Mouse (Mus musculus) urinary bladder, postnatal 10 days (tissue): ENCODE data around the gene Nlgn2.

Source experiments
- DNase-seq: peaks from one replicate; pipeline ENCODE4 v3.0.0; 2022; ENCODE audit warnings: low spot score

The Nlgn2 gene

DNA sequence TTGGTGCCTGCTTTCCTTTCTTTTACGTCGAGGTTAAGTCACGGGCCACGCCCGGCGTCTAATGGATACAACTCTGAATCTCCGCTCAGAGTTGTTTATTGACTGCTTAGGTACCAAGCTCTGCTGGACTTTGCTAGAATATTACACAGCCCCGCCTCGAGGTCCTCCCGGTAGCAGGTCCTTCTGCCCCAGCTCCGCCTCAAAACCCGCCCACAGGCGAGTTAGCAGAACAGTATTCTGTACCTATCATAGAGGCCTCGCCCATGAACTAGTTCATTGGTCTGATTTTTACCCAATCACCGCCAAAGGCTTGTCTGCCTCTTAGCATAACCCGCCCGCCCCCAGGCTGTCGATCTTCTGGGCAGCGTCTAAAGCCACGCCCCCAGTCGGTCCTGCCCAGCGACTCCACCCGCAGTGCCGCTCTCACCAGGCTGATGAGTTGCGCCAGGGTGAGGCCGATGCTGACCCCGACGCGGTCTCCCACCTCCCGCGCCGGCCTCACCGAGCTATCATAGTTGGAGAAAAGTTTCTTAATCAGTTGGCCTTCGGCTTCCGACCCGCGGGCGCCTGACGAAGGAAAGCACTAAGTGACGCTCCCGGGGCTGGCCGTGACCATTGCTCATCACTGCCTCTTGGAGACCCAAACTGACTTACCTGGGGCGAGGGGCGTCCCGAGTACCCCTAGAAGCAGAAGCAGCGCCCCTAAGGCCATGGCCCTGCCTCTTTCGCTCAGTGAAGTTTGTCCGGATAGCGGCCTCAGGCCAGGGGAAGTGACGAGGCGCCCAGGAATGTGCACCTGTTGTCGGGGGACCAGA is 42.2 kb downstream of the Nlgn2 start, which contains the start of gene Chrnb1:
Gene Chrnb1 (minus strand): TSS at position 776 of the 815 bp plus-strand sequence.
- peak; percentile 78 for DNase-seq

DNA sequence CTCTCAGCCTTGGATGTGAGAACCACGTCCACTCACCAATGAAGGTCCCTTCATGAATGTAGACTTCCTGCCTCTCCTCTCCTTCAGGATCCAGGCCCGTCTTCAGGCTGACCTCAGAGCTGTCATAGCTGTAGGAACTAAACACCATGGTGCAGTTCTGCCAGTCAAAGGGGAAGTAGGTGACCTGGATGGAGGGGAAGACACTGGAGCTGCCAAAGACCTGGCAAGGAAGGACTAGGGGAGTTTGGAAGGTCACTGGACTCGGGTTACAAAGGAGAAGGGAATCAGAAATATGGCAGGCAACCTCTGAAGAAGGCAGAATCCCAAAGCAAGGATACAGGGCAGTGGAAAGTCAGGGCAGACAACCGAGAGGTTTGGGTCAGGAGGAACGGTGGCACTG is 44.2 kb downstream of the Nlgn2 start:
- no peak for DNase-seq

DNA sequence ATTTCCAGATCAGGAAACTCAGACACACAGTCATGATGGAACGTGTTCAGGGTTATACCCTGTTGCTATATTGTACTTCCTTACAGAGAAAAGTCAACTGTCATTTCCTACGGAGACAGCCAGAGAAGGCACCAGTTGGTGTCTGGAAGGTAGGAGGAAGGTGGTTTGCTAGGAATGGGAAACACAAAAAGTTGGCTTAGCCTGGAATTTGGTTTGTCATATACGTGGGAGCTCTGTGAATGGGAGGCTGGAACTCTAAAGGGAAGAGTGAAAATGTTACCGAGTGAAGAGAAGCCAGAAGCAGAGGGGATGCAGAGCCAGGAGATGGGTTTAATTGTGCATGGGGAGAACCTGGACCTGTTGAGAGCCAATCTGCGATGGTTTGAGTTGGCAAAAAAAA is 46.2 kb downstream of the Nlgn2 start:
- no peak for DNase-seq

DNA sequence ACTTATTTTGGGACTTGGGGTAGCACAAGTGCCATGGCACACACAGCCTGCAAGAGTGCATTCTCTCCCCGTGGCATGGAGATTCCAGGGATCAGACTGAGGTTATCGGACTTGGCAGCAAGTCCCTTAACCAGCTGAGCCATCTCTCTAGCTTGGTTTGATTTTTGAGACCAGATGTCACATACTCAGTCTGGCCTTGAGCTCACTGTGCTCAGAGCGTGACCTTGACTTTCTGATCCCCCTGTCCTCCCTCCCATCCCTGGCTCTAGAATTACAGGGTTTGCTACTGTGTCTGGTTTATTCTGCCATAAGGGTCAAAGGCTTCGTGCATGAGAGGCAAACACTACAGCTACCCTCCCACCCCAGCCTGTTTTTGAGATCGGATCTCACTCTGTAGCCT is 48.2 kb downstream of the Nlgn2 start:
- no peak for DNase-seq

GRCm38 (mm10) chr11:69787306-69787705 is 50.3 kb downstream of the Nlgn2 start:
- no peak for DNase-seq

GRCm38 (mm10) chr11:69784793-69785272 is 52.8 kb downstream of the Nlgn2 start:
- DNase-seq: no peak

DNA sequence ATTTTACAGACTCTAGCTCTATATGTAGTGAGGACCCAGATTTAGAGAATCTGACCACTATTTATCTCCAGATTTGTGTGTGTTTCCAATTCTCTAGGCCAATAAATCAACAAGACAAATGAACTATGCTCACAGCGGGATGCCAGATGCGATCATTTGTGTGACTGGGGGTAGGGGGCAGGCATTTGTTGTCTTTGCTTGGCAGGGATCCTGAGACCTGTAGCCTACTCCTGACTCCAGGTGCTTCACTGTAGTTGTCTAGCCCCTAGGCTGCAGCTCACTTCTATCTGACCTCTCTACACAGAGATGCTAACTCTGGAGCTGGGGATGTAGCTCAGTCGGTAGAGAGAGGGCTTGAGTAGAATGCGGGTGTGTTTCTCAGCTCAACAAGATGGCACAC is 55.8 kb downstream of the Nlgn2 start:
- no peak for DNase-seq

DNA sequence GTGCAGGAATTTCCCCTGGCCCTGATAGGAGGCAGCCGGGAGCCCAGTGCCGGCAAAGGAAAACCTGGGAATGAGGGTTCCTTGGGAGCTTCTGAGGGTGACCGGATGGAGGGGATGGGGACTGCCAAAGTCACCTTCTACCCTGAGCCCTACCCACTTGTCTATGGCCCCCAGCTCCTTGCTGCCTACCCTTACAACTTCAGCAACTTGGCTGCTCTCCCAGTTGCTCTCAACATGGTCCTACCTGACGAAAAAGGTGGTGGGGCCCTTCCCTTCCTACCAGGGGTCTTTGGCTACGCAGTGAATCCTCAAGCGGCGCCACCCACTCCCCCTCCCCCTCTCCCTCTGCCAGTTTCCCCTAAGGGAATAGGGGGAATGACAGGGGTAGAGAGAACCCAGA is 58.6 kb downstream of the Nlgn2 start:
- no peak for DNase-seq

GRCm38 (mm10) chr11:69778258-69778982 is 59.2 kb downstream of the Nlgn2 start:
- no peak for DNase-seq

- no peak for DNase-seq
Observed at GRCm38 (mm10) chr11:69777504-69778257, 59.9 kb downstream of the Nlgn2 start.

DNA sequence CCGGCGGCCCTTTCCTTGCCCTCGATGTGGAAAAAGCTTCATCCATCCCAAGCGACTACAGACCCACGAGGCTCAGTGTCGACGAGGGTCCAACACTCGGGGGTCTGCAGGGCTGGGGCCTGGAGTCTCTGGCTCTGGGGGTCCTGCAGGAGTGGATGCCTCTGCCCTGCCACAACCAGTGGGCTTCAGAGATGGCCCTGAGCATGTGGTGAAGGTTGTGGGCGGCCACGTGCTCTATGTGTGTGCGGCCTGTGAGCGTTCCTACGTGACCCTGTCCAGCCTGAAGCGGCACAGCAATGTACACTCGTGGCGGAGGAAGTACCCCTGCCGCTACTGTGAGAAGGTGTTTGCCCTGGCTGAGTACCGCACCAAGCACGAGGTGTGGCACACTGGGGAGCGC is 61.1 kb downstream of the Nlgn2 start:
- DNase-seq: no peak

DNA sequence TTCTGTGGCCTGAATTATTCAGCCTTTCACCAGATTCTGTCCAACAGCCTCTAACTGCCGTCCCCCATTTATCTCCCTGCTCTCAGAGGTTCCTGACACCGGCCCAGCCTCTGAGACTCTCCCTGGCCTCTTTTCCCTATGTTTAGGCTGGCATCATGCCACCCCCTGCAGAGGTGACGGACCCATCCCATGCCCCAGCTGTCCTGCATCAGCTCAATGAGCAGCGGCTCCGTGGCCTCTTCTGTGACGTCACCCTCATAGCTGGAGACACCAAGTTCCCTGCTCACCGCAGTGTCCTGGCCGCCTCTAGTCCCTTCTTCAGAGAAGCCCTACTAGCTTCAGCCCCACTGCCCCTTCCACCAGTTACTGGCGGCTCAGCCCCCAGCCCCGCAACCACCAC is 61.9 kb downstream of the Nlgn2 start:
- no peak for DNase-seq

DNA sequence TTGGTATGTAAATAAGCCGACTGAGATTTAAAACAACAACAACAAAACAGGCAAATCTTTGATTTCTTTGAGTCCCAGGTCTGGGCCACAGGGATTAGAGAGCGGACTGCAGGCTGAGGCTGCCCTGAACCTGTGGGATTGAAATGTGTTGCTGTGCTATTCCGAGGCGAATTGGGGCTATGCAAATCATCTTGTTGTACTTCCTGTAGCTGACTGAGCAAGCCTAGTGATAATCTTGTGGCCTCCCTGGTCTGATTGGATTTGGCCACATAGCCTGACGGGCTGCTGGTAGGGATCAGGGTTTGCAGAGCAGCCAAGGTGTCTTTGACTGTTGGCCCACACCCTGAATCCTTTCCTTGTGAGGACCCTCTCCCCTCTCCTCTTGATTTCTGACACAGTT is 62.6 kb downstream of the Nlgn2 start:
- DNase-seq: no peak
